Mouse (Mus musculus) liver, adult 2 months (tissue): Measurements from ENCODE around the gene Fam185a.

Experiments used
- CTCF ChIP-seq: fragments of 200-500 bp; IDR thresholded peaks from 2 replicates; pipeline ENCODE4 v1.5.1; 2011; ENCODE audit warnings: low read depth, low read length, control low read depth
- POLR2A ChIP-seq: fragments of 200-500 bp; IDR thresholded peaks from 2 replicates; pipeline ENCODE4 v1.6.1; 2011; ENCODE audit warnings: low read length, control low read depth; ENCODE audit not compliant: insufficient read depth; ENCODE audit errors: extremely low read depth

DNA sequence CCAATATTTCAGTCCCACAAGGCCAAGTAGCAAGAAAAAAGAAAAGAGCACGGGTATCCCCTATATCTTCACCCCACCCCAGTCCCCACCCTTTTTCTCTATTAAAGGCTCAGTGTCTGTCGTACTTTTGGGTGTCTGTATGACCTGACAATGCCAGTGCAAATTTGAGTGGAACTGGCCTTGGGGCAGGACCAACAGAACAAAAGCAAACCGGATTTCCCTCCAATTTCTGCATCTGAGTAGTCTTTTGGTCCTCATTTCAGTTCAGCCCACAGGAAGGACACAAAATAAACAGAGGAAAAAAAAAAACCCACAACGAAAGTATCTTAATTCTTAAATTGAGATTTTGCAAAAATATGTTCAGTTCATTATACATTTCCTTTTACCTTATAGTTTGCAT is 6.1 kb upstream of the Fam185a start:
- TF ChIP-seq CTCF (no peak), POLR2A (no peak)
